Mouse (Mus musculus) liver, postnatal 0 days (tissue): ENCODE data around the gene Fahd1.

ENCODE experiments used
- CTCF ChIP-seq: sonication (generic); IDR thresholded peaks from 2 replicates; pipeline ENCODE4 v1.5.1; 2016; ENCODE audit warnings: antibody characterized with exemption, low read depth
- EP300 ChIP-seq: IDR thresholded peaks from 2 replicates; pipeline ENCODE4 v1.6.1; 2016; ENCODE audit warnings: antibody characterized with exemption, low read depth, mild to moderate bottlenecking

DNA sequence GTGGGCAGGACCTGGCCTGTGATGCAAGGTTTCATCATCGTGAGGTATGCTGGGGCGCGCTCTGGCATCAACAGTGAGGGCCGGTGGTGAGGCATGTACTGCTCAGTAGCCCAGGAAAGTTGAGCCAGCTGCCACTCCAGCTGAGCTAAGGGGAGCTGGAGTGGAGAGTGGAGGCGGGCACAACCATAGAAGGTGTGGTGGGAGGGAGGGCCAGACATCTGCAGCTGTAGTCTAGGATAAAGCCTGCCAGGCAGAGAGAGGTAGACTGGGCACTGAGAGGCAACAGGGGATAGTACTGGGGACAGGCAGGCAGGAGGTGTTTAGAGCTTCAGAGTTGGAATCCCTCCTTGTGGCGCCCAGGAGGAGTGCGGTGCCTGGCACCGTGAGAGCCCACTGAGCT lies 9.9 kb upstream of the Fahd1 start:
- TF ChIP-seq CTCF (peak; percentile 22; the same call in 1 of the 2 replicates), EP300 (no peak)
